Mouse (Mus musculus) central nervous system, embryonic 11.5 days (tissue): Measurements from ENCODE around the gene Col6a3. TPM values are rescaled to one million over a fixed set of nuclear protein-coding genes. Genes with fewer than 3 reads are reported as not detected.

Source experiments
- polyA plus RNA-seq: library from polyadenylated mRNA; depleted of rRNA; stranded (reverse); fragments of >200 nt; gene quantifications from 2 replicates; pipeline ENCODE4 v1.2.3, GENCODE M21; 2012; rRNA removed

The Col6a3 gene
- 12.8 and 25.8 TPM in 2 replicates for polyA plus RNA-seq

DNA sequence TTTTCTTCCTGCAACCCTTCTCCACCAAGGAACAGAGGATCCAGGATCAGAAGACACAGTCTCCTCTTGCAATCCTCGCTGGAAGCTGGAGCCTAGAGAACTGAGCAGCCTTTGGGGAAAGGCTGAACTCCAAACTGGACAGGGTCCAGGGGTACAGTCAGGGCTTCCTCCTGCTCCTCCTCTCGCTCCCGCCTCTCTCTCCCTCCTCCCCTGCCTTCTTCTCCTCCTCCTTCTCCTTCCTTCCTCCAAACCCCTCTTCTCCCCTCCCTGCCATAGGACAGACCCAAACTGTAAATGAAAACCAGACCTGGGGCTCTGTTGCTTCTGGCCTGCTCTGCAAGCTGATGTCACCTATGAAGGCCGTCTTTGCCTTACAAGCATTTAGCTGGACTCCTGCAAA is at the start of gene Col6a3:
Col6a3 (minus strand) TSS at position 136 of the 400 bp plus-strand sequence.

Other genes starting within 250 kb of the Col6a3 start
- 108 and 133 TPM in 2 replicates for gene Cops8, start 241.0 kb downstream of the Col6a3 start, polyA plus RNA-seq
- gene Mlph, start 71.1 kb upstream of the Col6a3 start, polyA plus RNA-seq = 0.29 and 0.34 TPM in 2 replicates
- gene Prlh, start 109.1 kb upstream of the Col6a3 start, polyA plus RNA-seq = not detected in 2 replicates
- gene Rab17, start 125.7 kb upstream of the Col6a3 start, polyA plus RNA-seq = 0.20 and 0.42 TPM in 2 replicates
- gene Lrrfip1, start 154.8 kb upstream of the Col6a3 start, polyA plus RNA-seq = 26.1 and 27.1 TPM in 2 replicates